Mouse (Mus musculus): Measurements from ENCODE around the gene Extl1.

DNA sequence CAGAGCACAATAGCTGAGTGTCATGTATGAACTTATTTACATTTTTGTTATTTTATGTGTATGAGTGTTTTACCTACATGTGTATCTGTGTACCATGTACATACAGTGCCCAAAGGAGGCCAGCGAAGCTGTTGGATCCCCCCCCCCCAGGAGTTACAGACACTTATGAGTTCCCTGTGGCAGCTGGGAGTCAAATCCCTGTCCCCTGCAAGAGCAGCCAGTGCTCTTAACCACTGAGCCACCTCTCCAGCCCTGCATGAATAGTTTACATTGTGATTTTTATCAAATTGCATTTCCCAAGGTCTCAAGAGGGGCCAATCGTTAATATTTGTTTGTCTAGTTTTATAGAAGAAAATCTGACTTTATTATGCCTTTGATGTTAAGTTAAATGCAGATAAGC lies 76.7 kb downstream of the Extl1 start:
- TF ChIP-seq CTCF (IDR thresholded peaks at IDR 0.05; ENCODE audit: borderline replicate concordance, control insufficient read depth, extremely low read depth, insufficient read depth, low read length, poor library complexity) (no peak), POLR2A (IDR thresholded peaks at IDR 0.05; ENCODE audit: control insufficient read depth, extremely low read depth, insufficient read depth, low read length, poor library complexity) (no peak)
